Mouse (Mus musculus): ENCODE results near the gene Cep170. TPM values are rescaled to one million over a fixed set of nuclear protein-coding genes. Genes with fewer than 3 reads are reported as not detected.

Cep170 gene
- polyA plus RNA-seq, 1 experiment from 2014 or later = 8.6 TPM

MicroRNAs within 50 kb of the gene (microRNA counts, 519-probe panel; counts per million panel counts)
- microRNA mmu-miR-350 = 2,873 counts per million, percentile 71 among the panel's probes with 10 or more counts

Small RNA genes lying within 50 kb of the gene (microRNA-seq; reads per million reads assigned to microRNA genes)
- gene Mir350 = 241 reads per million, percentile 59 among the genes with 10 or more reads in this experiment

Other genes with a start within 250 kb of the Cep170 start
- gene Sdccag8, start 593 bp upstream of the Cep170 start, polyA plus RNA-seq (2015; fragmentation: Nextera tagmentation; extraction: Ambion mirVana) = 30.3 and 33.3 TPM in 2 replicates

All from intestine, embryonic 16.5 days (tissue).